Mouse (Mus musculus) embryo, embryonic 10.5 days (tissue): ENCODE measurements around the gene Ak5.

Experiments
- DNase-seq: peaks from one replicate; pipeline ENCODE4 v3.0.0-alpha.2; 2015; ENCODE audit warnings: low spot score

Ak5 gene

DNA sequence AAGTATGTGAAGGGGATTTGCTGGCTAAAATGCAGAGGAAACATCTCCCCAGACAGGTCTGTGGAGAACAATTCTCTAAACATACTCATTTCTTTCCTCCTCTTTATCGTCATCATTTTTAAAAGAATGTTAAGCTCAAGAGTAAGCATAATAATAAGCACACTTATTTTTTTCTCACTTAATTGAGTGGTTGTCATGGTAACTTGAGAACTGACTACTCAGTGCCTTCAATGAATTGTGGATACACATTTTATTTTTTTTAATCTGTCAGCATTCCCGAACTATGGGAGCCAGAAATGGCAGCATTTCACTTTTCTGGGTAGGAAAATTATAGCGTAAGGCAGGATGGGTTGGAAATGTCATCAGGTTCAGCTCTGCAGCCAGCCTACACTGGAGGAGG is 151.6 kb downstream of the Ak5 start:
- DNase-seq = no peak

DNA sequence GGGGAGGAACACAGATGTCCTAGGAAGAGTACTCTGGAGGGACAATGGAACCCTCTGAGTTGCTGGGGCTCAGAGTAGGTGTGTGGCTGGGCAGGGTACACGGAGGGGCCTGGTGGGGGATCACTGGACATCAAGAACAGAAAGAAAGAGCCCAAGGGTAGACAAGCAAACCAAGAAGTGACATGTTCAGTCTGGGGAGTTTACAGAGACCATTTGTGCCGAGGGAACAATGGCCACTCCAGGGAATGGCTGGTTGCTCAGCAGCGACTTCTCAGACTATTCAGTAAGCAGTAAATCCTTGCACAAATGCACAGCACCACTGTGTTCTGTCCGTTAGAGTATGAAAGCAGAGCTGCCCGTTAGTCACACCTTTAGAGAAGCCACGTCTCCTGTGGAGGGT is 152.2 kb downstream of the Ak5 start:
- DNase-seq = no peak

DNA sequence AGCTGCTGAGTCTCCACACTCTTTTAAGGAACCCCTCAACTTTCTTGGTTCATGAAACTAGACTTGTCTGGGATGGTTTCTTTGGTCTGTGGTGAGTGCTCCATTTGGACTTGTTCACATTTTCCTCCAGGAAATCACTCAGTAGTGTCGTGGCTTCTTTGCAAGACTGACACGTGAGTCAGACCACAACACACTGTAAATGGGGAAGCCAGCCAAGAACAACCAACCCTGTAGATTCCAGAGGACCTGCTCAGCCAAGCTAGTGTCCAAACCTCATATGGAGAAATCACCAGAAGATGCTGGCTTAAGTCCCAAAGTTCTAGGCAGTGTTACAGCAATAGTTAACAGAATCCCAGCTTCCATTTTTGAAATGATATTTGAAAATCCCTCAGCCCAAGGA is 155.6 kb downstream of the Ak5 start:
- DNase-seq = no peak

DNA sequence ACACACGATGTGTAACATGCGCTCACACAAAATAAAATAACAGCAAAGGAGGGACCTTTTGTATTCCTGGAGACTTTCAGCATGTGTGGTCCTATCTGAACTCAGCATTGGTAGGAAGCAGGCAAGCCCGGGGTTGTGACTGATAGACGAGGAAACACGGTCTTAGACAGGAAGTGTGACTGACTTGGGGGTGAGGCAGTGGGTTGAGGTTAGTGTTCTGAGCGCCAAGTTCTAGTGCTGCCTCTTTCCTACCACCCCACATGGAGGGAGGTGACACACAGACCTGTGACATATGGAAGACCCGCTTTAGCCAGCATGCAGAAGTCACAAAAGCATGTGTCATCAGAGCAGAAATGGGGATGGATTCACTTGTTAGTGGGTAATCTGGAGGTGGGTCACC is 158.9 kb downstream of the Ak5 start:
- DNase-seq = no peak

DNA sequence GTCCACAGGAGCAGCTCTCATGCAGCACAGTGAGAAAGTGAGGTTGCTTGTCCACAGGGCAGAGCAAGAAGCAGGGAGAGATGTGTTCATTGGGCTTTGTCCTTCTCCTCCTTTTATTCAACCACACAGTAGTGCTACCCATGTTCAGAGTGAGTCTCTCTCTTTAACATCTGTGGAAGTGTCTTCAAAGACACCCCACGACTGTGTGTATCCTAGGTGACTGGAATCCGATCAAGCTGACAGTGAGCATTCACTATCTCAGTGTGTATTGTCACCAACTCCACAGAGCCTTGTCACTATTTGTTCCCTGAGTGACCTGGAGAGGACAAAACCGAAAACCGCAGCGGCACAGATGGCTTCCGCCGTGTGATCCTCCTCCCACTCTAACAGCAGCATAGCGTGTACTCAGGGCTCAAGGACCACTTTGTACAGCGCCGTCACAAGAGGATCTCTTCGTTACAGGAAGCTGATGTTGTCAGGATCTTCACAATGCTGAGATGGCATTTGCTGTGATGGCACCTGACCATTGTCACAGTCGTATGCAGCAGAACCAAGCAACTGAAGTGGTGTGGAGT is 159.7 kb downstream of the Ak5 start:
- no peak for DNase-seq

DNA sequence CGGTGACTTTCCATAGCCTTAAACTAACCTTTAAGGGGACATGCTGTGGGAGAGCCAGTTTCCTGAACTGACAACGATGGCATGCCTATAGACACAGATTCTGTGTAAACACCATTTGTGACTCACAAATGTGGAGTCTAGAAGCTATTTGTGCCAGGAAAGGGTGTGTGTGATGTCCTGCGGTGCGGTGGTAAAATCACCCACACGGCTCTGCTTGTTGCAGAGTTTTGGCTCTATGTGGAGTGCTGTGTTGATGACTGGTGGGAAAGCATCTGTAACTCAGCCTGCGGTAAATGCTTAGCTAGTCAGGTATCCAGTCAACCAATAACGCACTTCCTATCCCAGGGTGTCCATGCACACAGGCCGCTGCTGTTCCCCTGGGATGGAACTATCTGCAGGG is 160.3 kb downstream of the Ak5 start:
- DNase-seq = no peak

DNA sequence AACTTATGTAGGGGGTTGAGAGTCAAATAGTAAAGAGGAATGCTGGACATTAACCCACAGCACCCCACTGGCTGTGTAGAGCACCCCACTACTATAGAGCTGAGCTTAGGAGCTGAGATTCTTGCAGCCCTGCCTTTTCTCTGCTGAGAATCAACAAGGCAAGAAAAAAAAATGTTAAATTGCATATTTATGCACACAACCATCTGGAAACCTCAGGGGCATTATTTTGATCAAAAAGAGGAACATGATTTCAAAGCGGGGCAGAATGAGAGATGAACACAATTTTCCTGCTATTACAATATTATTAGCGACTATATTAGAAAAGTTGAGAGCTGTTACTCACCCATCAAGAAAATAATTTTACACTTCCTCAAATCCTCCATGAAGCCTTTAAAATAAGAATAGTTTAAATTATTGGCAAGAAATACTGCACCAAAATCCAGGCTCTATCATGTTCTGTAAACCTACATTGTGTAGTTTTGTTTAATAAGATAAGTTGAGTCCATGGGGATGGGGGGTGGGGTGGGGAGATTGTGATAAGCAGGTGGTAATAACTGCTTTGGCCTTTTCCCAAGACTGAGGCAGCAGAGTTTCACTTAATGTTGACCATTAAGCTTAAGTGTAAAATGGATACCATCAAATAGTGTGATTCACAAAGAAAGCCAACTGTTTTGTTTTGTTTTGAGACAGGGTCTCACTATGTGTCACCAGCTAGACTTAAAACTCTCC is 169.0 kb downstream of the Ak5 start:
- no peak for DNase-seq

DNA sequence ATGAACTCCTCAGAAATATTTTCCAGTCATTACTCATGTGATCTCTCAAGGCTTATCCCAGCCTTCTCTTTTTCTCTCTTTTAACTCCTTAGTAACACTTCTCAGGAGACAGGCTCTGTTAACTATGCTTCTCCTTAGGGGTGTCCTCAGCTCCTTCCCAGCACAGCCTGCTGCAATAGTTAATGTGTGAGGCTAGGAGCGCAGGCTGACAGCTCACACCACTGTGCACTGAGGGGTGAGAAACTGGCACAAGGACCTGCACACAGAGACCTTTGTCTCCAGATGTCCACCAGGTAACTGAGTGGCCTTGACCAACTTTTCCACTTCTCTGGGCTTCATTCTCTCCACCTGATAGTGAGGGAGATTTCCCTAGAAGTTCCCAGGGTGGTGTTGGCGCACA is 170.3 kb downstream of the Ak5 start:
- DNase-seq = no peak

DNA sequence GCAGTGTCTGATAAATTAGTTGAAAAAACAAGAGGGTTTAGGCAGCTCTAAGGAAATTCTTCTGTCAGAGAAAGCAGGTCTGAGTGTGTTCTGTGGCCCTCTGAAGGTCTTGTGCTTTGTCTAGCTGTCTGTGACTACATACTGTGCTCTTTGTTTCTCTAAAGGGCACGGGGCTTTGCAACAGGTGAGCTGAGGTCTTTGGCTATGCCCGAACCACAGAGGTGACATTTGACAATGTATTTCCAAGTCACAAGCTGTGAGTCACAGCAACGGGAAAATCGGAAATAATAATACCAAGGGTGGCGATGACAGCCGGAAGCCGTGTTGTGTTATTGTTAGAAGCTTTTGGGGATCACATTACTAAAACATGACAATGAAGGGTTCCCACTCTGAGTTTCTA is 171.1 kb downstream of the Ak5 start:
- DNase-seq = no peak

DNA sequence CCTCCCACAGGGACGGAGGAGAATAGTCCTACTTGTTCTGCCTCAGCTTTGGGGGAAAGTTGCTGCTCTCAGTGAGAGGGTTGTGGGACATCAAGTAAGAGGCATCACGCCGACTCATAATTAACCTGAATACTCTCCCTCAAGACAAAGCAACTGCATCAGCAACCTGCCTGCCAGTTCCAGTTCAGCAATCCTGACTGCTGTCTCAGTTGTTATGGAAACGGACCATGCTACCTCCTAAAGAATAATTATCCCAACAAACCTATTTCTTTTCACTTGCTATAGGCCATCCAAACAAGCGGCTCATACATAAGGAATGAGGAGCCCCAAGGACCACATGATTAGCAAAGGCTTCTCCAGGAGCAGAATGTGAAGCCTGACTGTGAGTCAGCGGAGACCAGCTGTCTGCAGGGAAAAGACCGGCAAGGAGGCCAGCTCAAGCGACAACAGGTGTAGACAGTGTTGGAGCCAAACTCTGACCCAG is 172.7 kb downstream of the Ak5 start:
- no peak for DNase-seq

DNA sequence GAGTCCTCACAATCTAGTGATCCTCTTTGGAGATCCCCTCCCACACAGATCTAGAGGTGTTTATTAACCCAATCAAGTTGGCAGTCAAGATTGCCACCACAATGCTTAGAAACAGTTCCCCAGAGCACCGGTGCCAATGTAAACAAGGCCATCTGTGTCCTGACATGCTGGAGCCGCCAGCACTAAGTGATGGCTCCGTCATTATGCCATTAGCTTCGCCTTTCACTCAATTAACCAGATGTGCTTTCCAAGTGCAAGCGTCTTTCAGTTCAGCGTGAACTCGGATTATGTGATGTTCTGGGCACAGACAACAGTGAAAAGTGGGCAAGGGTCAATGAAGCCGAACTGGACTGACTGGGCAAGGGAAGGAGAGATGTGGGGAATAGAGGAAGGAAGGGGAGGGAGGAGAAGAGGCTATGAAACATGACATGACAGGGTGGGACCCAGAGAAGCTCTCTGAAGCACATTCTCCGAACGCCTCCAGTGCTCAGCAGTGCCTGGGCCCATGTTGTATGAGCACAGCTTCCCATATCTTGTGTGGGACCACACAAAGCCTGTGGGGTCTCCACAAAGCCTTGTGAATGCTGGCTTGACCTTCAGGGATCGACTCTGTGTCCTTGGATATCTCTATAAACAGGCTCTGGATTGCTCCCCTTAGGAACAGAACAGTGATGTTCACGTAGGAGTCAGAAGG is 173.3 kb downstream of the Ak5 start:
- peak; percentile 44 for DNase-seq

DNA sequence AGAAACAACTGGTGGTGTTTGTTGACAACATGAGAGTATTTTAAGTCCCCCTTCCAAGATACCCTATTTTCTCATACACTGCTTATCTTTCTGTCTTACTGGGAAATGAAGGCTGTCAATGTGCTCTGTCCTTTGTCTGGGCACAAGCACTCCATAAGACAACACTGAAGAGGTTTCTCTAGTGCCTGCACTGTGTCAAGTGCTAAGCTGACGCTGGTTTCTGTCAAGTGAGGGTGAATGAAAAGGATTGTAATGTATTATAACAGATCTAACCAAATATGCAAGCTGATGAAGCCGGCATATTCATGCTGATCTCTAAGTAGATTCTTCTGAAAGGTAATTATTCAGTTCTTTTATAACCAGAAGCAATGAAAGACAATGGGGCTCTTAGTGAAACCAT is 174.3 kb downstream of the Ak5 start:
- DNase-seq = no peak

DNA sequence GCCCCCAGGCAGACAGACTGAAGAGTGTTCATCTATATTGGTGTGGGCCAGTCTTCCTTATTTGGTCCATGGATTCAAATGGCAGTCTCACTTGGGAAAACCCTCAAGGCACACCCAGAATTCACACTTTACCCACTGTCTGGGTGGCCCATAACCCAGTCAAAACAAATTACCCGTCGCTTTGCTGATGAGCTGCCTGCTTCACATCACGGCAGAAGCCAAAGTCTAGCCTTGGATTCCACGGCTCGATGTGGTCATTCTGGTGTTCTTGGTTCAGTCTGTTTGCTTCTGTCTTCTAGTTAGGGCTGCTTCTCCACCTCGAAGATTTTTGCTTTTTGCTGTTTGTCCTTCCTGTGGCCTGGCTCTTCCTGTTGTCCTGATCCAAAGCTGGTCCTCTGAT is 175.9 kb downstream of the Ak5 start:
- DNase-seq = no peak

DNA sequence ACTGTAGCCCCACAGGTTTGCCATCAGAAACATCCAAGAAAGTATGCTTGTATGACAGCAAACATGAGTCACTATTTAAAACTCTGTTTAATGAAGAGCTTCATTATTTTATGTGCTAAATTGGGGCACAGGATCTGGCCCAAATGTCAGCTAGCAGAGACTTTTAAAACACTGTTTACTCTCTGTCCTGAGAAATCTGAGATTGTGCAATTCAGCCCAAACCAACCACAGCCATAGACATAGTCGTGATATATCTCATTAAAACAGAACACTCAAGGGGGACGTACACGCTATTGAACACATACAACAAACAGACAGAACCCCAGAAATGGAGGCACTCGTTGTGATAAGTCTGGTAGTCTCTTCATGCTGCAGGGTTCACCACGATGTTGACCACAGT is 177.7 kb downstream of the Ak5 start:
- no peak for DNase-seq

DNA sequence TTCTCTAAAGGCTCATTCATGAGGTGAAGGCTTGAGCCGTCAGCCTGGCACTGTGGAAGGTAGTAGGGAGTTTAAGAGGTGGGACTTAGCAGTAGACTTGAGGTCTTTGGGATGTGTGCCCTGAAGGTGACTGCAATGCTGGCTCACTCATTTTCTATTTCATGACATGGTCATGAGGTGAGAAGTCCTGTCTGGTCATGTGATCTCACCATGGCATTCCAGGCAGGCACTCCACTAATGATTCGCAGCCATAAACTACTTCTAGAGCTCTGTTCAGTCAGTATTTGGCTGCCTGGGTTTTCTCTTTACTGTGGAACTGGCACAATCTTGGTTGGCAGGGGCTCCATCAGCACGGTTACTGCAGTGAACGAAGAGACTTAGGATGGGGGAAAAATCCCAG is 179.2 kb downstream of the Ak5 start:
- DNase-seq = no peak

DNA sequence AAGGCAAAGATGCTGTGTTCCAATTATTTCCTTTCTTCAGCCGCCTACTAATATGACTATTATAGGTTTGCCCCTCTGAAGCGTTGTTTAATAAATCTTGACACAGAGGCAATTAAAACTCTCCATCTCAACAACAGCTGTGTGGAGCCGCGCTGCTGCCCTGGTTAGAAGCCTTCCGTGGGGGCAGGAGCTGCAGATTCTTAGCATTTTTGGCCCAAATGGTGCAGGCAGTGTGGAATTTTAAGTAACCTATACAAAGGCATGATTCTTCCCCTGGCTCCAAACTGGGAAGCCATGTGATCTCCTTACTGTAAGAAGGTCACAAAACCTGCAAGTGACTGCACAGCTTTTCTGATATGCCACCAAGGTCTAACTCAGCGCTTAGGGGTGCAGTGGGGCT is 184.0 kb downstream of the Ak5 start:
- no peak for DNase-seq

DNA sequence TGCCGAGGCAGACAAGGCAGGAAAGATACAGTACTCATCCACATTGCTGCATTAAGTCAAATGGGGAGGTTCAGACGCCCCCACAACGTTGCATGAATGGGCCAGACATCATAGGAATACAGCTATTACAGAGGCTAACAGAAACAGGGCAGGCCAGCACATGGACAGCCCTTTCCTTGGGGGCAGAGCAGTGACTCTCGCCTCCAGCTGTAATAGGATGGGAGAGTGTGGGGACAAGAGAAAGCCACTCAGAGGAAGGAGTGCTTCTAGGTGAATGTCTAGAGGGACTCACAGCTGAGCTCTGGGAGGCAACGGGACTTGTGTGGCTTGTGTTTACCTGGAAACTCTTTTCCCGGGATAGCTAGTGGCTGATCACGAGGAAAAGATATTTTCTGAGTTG is 184.4 kb downstream of the Ak5 start:
- DNase-seq = no peak

DNA sequence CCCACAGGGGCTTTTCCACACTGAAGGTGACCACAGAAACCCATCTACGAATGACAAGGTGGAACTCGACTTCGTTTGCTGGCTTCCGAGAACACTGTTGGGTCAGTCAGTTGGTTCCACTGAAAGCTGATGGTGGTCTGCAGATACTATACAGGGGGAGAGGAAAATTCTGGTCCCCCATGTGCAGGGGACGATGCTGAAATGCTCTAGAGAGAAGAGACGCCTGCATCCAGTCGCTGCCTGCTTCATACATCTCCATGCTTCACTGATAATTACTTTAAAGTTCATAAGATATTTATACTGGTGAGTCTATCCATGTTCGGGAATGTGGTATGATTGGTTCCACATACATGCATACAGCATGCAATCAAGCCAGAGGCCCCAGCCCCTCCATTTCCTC is 186.0 kb downstream of the Ak5 start:
- no peak for DNase-seq

DNA sequence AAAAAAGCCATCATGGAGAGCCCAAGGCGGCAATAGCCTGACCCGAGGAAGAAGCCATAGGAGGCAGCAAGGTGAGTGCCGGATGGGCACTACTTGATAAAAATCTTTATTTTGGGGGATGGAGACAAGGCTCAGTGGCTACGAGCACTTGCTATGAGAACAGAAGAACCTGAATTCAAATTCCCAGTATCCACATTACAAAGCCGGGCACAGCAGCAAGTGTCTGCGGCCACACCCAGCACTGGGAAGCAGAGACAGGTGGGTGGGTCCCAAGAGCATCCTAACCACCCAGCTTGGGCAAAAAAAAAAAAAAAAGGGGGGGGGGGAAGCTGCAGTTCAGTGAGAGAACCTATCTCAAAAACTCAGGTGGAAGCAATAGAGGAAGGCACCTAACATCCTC is 187.8 kb downstream of the Ak5 start:
- DNase-seq = no peak

DNA sequence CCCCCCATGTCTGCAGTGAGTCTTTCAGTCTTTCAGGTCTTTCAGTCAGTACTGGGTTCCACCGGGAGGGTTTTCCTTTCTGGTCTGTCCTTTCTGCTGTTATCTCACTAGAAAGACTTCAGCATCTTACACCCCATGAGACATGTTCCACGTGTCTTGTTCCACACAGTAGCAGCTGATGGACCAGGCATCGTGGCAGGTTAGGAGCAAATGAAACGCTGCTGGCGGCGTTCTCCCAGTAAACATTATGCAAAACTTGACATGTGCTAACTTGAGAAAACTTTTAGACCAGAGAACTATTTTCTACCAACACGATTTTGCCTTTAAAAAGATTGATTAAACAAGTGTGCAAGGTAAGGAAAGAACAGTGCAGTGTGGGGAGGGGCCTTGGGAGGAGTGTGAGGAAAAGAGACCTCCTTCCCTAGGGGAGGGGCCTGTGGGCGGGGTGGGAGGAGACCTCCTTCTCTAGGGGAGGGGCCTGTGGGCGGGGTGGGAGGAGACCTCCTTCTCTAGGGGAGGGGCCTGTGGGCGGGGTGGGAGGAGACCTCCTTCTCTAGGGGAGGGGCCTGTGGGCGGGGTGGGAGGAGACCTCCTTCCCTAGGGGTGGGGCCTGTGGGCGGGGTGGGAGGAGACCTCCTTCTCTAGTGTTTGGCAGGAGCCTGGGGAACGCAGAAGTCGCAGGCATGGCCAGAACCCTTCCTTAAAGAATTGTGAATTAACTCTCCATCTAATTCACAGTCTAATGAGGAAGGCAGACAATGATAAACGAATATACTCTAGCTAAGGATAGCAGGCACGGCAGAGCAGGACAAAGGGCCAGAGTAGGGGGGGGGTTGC is 189.3 kb downstream of the Ak5 start:
- DNase-seq = peak; percentile 82

DNA sequence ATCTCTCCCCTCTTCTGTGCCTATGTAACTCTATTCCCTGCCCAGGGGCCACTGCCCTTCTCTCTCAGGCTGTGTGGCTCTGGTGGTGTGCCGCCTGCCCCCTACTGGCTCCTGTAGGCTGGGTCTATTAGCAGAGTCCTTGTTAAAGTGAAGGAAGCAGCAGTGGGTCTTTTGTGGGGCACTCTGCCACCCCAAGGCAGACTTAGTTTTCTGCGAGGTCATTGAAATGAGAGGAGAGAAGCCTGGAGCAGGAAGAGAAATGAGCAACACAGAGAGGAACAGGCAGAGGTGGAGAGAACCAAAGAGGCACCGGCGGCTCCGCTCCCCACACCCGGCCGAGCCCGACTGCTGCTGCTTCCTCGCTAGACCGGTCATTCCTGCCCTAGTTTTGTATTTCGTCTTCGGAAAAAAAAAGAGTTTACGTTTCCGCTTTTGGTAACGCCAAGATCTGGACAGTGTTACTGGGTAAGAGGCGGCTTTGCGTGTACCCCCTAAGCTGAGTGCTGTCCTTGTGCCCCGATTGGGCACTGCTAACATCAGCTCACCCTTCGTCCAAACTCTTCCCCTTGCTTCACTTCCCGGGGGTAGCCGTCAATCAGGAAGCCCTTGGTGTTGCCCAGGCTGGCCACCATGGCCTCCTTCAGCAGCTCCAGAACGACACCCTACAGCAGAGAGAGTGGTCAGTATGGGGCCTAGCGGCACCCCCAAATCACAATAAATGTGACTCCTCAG is 190.2 kb downstream of the Ak5 start:
- peak; percentile 83 for DNase-seq

DNA sequence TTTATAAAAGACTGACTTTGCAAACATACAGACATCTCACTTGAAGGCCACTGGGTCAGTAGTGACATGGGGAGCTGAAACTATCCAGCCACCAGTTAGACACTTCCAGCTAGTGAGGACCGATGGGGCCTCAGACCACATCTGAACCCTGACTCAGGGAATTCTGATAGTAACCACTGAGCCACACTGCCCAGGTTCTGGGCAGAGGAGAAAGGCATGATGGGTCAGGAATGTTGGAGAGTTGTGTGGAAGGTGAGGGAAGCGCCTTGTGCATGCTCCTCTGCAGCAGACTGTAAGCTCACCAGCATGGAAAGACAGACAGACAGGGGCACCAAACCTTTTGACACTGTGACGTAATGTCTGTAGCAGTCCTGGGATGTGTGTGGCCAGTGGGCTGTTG is 192.3 kb downstream of the Ak5 start:
- DNase-seq = no peak
